Mouse (Mus musculus): Measurements from ENCODE around the gene Cpe. TPM values are rescaled to one million over a fixed set of nuclear protein-coding genes. Genes with fewer than 3 reads are reported as not detected.

The Cpe gene
- total and polyA plus RNA-seq, 3 experiments, result not detected

DNA sequence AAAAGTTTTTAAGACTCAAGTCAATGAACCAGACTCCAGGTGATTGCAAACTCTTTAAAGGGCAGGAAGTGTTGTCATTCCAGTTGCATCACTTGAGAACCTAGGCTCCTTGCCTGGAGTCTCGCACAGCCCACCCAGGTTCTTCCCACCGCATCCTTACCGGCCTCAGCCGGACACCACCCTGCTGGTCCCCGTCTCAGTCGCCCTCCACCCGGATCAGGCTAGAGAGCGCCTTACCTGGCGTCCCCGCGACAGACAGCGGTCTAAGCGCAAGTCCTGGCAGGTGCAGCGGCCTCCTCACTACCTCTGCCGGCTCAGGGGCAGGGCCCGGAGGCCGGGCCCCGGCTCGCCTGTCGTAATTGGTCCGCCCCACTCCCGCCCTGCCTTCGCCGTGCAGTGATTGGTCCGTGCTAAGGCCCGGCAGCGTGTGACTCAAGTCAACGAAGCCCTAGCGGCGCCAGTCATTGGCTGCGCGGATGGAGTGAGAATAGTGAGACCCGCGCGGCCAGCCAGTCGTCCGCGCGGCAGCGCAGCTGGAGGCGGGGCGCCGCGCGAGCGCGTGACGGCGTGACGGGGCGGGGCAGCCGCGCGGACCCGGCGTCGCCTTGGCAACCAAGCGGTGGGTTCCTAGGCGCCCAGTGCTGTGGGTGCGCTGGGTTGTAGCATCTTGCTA is 40.6 kb upstream of the Cpe start, which contains the start of gene Msmo1:
TSS of gene Msmo1 (minus strand) at position 522 of the 673 bp plus-strand sequence.
- Histone ChIP-seq H3K4me1 (ENCODE audit: control insufficient read depth in 1 of 2, insufficient read depth in 2 of 2, low read length in 2 of 2) (peaks cover 0 to 18% of the 10 kb centered on the region in 2 experiments; a peak in 3 of 4 replicates), H3K9ac (ENCODE audit: control insufficient read depth, low read depth, low read length, poor library complexity, severe bottlenecking) (peak within 1 kb of the TSS; percentile 69), H3K27ac (ENCODE audit: control insufficient read depth, low read depth, low read length) (no peak within 1 kb of the TSS), H3K79me2 (ENCODE audit: control insufficient read depth, insufficient read depth, low read length, poor library complexity) (peaks cover 5% of the 10 kb centered on the region), H3K4me3 (ENCODE audit: control insufficient read depth in 1 of 2, insufficient read depth in 1 of 2, low read depth in 2 of 2, low read length in 2 of 2) (peak within 1 kb of the TSS; percentile 78 to 86), H3K27me3 (ENCODE audit: control insufficient read depth in 1 of 2, insufficient read depth in 2 of 2, low read length in 2 of 2) (no peaks in the 10 kb centered on the region), H3K9me3 (replicated peaks; ENCODE audit: insufficient read depth, low read length) (no peaks in the 10 kb centered on the region), H3K36me3 (ENCODE audit: control insufficient read depth in 1 of 2, insufficient read depth in 2 of 2, low read length in 2 of 2) (peaks cover 0 to 3% of the 10 kb centered on the region in 2 experiments; a peak in 1 of 4 replicates)
- DNase-seq (ENCODE audit: low read depth, low spot score), result peak; percentile 98
- no peak for TF ChIP-seq MYB (IDR thresholded peaks at IDR 0.05; ENCODE audit: low read depth, low read length)
- TF ChIP-seq GABPA (IDR thresholded peaks at IDR 0.05; ENCODE audit: low read depth, low read length), result no peak
- no peak for TF ChIP-seq MAFK (IDR thresholded peaks at IDR 0.05; ENCODE audit: borderline replicate concordance, low read depth, low read length)
- no peak for TF ChIP-seq SMC3 (IDR thresholded peaks at IDR 0.05; ENCODE audit: low read depth, low read length)
- TF ChIP-seq ZKSCAN1 (IDR thresholded peaks at IDR 0.05; ENCODE audit: low read depth, low read length), result no peak
- TF ChIP-seq CHD1 (IDR thresholded peaks at IDR 0.05; ENCODE audit: low read depth, low read length), result no peak
- TF ChIP-seq JUND (IDR thresholded peaks at IDR 0.05; ENCODE audit: low read depth, low read length), result no peak
- TF ChIP-seq NELFE (IDR thresholded peaks at IDR 0.05; ENCODE audit: low read depth, low read length), result peak; percentile 68
- TF ChIP-seq POLR2AphosphoS5 (IDR thresholded peaks at IDR 0.05; ENCODE audit: borderline replicate concordance, low read depth, low read length), result no peak
- TF ChIP-seq POLR2AphosphoS2 (IDR thresholded peaks at IDR 0.05; ENCODE audit: low read length), result no peak; the same call in 1 of the 2 replicates
- no peak for TF ChIP-seq RAD21 (IDR thresholded peaks at IDR 0.05; ENCODE audit: low read depth, low read length)
- peak; percentile 90 for TF ChIP-seq MXI1 (IDR thresholded peaks at IDR 0.05; ENCODE audit: low read depth, low read length)
- no peak for TF ChIP-seq CTCF (IDR thresholded peaks at IDR 0.05 in 2 of 3, conservative IDR thresholded peaks at IDR 0.05 in 1 of 3; ENCODE audit: control insufficient read depth in 1 of 3, insufficient read depth in 1 of 3, low read depth in 2 of 3, low read length in 3 of 3, poor library complexity in 1 of 3, severe bottlenecking in 1 of 3)
- TF ChIP-seq UBTF (IDR thresholded peaks at IDR 0.05; ENCODE audit: borderline replicate concordance, insufficient read depth, low read depth, low read length), result no peak
- peak; percentile 68; the same call in 1 of the 2 replicates for TF ChIP-seq CHD2 (IDR thresholded peaks at IDR 0.05; ENCODE audit: low read length)
- TF ChIP-seq TBP (IDR thresholded peaks at IDR 0.05; ENCODE audit: low read depth, low read length), result peak; percentile 46
- no peak for TF ChIP-seq MAZ (IDR thresholded peaks at IDR 0.05; ENCODE audit: low read depth, low read length)
- no peak for TF ChIP-seq TAL1 (IDR thresholded peaks at IDR 0.05; ENCODE audit: low read length)
- no peak for TF ChIP-seq ZNF384 (IDR thresholded peaks at IDR 0.05; ENCODE audit: low read depth, low read length)
- peak; percentile 47 to 79; a peak in 2 of 4 replicates for TF ChIP-seq POLR2A (IDR thresholded peaks at IDR 0.05; ENCODE audit: control insufficient read depth in 1 of 2, insufficient read depth in 1 of 2, low read depth in 1 of 2, low read length in 2 of 2, poor library complexity in 1 of 2)
- peak; percentile 71 for TF ChIP-seq USF1 (IDR thresholded peaks at IDR 0.05; ENCODE audit: low read depth, low read length)
- TF ChIP-seq ETS1 (IDR thresholded peaks at IDR 0.05; ENCODE audit: low read depth, low read length), result no peak
- TF ChIP-seq MYC (IDR thresholded peaks at IDR 0.05; ENCODE audit: low read depth, low read length), result no peak
- no peak for TF ChIP-seq BHLHE40 (IDR thresholded peaks at IDR 0.05; ENCODE audit: borderline replicate concordance, low read depth, low read length)
- peak; percentile 88 for TF ChIP-seq SIN3A (IDR thresholded peaks at IDR 0.05; ENCODE audit: low read length)
- no peak for TF ChIP-seq TCF12 (IDR thresholded peaks at IDR 0.05; ENCODE audit: low read depth, low read length)
- TF ChIP-seq KAT2A (conservative IDR thresholded peaks at IDR 0.05; ENCODE audit: low read depth, low read length), result no peak; the same call in 1 of the 2 replicates
- no peak for TF ChIP-seq GATA1 (IDR thresholded peaks at IDR 0.05; ENCODE audit: low read depth, low read length)
- TF ChIP-seq NRF1 (IDR thresholded peaks at IDR 0.05; ENCODE audit: insufficient read depth, low read depth, low read length, poor library complexity, severe bottlenecking), result peak; percentile 58; the same call in 1 of the 2 replicates
- peak; percentile 68; the same call in 1 of the 2 replicates for TF ChIP-seq E2F4 (IDR thresholded peaks at IDR 0.05; ENCODE audit: borderline replicate concordance, low read depth, low read length)
- no peak for TF ChIP-seq USF2 (IDR thresholded peaks at IDR 0.05; ENCODE audit: borderline replicate concordance in 1 of 2, insufficient read depth in 1 of 2, low read depth in 1 of 2, low read length in 2 of 2)
- peak; percentile 79 for TF ChIP-seq HCFC1 (IDR thresholded peaks at IDR 0.05; ENCODE audit: low read depth, low read length)
- TF ChIP-seq ELF1 (IDR thresholded peaks at IDR 0.05; ENCODE audit: low read depth, low read length), result no peak; the same call in 1 of the 2 replicates
- peak; percentile 65 for TF ChIP-seq MAX (IDR thresholded peaks at IDR 0.05; ENCODE audit: low read length)
- no peak for TF ChIP-seq MEF2A (IDR thresholded peaks at IDR 0.05; ENCODE audit: extremely low read depth, insufficient replicate concordance, low read depth, low read length, poor library complexity, severe bottlenecking)
- TF ChIP-seq EP300 (IDR thresholded peaks at IDR 0.05; ENCODE audit: low read depth in 1 of 2, low read length in 2 of 2), result no peak

All from MEL (cell line).